Mouse (Mus musculus) thymus, postnatal 36 days (tissue): ENCODE results near the gene B4galt5.

Source experiments
- DNase-seq, 2 experiments: peaks; one replicate each; pipeline ENCODE4 v3.0.0; 2022; ENCODE audit warnings: mixed read lengths in 2 of 2

B4galt5 gene

DNA sequence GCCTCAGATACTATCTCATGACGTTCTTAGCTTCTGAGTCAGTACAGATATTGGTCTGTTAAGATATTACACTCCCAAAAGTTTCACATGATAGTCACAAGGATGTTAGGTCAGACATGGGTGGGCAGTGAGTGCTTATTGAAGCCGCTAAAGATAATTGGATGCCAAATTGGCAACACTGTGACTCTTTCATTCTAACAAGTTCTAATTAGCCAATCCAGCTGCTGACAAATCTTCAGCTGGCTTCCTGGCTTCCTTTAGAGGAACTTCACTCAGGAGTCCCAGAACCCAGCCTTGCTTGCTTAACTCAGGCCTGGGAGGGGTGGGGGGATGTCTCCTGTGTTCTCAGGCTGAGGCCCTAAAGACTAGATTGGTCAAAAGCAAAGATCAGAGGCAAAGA is 9.5 kb upstream of the B4galt5 start:
- DNase-seq, result no peak

DNA sequence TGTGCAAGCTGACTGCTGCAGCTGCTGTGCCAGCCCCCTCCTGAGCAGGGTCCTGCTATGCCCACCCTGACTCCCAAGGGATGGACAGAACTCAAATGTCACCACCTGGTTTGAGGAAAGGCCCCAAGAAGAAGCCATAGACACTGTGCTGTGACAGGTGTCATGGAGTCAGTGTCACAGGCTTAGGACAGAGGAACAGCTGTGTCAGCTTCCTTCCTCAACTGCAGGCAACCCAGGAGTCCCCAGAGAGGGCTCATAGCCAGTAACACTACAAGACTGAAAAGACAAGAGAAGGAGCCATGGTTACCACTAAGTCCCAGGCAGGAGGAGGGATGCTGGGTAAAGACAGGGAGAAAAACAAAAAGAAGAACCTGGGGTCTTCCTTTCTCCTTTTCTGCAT is 7.9 kb upstream of the B4galt5 start:
- no peak for DNase-seq

DNA sequence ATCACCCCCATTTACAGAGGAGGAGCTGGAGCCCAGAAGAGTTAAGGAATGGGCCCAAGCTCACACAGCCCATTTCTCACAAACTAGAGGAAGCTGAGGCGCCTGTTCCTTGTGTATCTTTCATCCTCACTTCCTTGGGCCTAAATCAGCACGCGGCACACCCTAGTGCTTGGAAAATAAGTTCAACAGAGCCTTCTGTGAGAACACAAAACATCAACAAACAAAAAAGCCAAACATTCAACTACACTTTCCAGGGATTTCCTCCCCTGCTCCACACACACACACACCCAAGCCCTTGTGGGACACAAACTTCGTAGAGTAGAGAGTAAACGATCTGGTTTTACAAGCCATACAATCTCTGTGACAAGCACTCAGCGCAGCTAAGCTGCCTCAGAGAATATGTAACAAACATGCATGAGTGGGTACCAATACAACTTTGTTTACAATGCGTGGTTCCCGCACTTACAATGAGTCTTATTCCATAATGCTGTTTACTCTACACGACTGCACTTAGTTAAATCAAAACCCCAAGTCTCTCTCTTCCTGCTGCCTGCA is 5.7 kb upstream of the B4galt5 start:
- no peak for DNase-seq

DNA sequence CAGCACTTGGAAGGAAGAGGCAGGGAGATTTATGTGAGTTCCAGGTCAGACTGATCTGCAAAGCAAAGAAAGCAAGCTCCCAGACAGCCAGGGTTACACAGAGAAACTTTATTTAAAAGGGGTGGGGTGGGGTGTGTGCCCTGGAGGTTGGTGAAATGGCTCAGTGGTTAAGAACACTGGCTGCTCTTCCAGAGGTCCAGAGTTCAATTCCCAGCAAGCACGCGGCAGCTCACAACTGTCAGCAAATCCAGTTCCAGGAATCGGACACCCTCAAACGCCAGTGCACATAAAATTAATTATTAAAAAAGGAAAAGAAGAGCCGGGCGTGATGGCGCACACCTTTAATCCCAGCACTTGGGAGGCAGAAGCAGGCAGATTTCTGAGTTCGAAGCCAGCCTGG is 5.1 kb upstream of the B4galt5 start:
- DNase-seq, result no peak

- no peak for DNase-seq
Observed at GRCm38 (mm10) chr2:167352496-167352895, 3.5 kb upstream of the B4galt5 start.

GRCm38 (mm10) chr2:167351371-167351951 is 2.5 kb upstream of the B4galt5 start:
- no peak for DNase-seq

GRCm38 (mm10) chr2:167350126-167350650 is 1.2 kb upstream of the B4galt5 start:
- no peak for DNase-seq

DNA sequence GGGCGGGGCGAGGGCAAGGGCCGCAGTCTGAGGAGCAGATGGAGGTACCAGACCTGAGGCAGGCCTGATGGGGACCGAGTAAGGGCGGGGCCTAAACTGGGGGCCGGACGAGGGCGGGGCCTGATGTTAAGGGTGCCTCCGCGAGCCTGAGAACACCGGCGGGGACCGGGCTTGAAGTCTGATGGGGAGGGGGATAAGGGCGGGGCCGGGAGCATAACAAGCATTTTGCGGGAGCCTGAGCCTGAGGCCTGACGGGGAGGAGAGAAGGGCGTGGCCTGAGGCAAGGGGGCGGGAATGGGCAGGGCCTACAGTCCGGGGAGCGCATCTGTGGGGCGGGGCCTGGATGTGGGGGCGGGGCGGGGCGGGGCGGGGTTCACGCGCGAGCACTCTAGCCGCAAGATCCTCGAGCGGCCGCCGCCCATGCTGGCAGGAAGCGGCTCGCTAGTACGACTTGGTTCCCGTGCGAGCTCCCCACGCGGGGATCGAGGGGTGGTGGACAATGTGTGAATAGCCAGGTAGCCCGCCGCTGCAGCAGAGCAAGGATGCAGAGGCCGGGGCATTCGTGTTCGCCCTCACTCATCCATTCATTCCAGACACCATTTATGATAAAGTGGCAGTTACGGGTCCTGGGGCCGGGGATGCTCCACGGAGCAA is 427 bp upstream of the B4galt5 start:
- peak; percentile 95 to 96 for DNase-seq

DNA sequence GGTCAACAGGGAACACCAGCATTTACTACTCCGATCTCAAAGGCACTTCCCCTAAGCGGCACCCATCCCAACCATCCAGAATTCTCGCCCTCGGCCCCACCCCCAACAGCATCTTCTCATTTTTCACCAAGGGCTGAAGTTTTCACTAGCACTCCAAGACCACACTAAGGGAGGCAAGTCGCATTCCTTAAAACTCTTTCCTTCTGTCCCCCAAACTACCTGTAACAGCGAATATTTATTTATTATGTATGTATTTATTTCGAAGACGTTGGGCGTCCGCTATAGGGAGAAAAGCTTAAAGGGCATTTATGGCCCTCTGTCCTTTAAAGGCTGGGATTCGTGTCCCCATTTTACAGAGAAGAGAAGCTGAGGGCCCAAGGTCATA is 1.0 kb downstream of the B4galt5 start:
- DNase-seq, result no peak

DNA sequence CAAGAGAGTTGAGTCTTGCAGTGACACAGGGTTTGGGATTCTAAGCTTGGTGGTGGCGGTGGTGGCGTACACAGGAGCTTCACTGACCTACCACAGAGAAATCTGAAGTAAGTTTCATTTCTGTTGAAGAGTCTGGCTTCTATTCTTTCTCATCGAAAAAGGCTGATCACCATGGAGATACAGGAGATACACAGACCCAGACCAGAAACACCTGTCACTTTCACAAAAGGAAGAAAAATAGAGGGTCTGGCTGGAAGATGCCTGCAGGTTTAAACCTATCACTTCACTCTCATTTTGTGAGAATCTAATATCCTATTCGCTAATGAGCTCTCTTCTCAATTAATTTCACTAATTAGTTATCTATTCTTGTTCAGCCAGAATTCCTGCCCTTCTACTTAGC is 1.6 kb downstream of the B4galt5 start:
- no peak for DNase-seq

- DNase-seq, result no peak
Observed at GRCm38 (mm10) chr2:167345508-167346164, 3.3 kb downstream of the B4galt5 start.

DNA sequence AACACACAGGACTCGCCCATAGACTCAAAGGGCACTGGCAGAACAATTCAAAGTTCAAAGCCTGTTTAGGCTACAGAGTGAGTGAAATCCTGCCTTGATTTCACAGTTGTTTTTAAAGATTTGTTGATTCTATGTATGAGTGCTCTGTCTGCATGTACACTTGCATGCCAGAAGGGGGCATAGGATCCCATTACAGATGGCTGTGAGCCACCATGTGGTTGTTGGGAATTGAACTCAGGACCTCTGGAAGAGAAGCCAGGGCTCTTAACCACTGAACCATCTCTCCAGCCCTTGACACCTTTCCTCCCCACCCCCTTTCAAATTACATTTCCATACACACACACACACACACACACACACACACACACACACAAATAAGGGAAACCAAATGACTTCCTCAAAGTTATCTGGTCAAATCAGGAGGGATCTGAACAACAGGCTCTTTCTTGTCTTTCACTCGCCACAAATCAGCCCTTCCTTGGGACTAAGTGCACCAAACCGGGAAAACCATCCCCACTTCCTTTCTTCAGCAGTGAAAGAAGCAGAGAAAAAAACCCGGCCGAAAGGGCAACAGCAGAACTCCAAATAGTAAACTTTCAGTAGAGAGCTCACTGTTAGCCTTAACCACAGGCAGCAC is 4.0 kb downstream of the B4galt5 start:
- no peak for DNase-seq

DNA sequence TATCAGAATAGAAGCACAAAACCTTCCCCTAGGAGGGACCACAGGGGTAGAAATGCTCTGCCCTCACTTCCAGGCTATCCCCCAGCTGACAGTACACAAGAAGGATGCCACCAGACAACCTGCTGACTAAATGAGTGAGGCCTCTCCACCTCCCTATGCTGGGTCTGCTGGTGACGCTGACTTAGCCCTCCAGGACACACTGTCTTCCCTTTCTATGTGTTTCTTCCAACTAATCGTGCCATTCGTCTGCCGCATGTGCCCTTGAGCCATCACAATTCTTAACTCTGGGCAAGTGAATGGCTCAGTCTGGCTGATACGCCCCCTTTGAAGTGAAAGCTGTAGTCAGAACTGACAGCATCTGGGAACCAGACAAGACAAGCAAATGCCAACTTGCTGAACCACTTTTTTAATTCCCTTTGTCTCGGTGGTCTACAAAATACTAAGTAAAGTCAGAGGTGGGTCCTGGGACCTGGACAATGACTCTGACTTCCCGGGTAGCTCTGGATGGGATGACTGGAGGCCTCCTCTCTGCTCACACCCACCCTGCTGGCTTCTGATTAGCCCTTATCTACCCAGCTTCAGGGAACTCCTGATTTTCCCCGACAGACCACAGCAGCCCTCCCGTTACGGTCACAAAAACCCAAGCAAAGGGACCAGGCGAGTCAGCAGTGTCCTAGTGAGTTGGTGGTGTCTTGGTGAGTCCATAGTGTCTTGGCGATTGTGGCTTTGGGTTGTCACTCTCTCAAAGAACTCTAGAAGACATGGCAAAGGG is 5.4 kb downstream of the B4galt5 start:
- DNase-seq, result no peak

GRCm38 (mm10) chr2:167342876-167343275 is 6.1 kb downstream of the B4galt5 start:
- DNase-seq, result no peak

DNA sequence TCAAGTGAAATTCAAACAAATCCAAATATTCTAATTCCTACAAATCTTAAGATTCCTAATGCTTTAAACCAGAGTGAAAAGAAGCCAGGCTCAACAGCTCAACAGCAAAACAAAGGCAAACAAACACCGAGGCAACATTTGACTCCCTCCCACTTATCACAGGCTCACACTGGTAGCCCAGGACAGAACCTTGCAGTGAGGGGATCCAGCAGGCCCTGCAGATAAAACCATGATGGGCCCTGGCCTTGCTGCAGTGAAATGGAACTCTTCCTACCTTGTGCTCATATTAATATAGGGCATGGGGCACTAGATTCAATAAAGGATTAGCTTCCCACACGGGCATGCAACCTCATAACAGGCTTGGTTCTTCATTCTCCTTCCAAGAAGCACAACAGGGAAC is 11.4 kb downstream of the B4galt5 start:
- DNase-seq, result no peak

DNA sequence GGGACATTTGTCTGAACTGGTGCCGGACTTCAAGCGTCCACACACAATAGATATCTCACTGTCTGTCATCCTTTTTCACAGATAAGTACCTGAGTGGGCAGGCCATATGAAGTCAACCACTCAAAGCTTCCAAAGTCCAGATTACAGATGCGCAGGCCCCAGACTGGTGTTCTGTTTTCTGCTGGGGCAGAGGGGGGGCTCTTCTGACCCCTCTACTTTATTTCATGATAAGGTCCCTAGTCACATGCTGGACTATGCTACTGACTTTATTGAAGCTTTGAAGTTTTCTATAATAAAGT is 11.8 kb downstream of the B4galt5 start:
- DNase-seq, result no peak

DNA sequence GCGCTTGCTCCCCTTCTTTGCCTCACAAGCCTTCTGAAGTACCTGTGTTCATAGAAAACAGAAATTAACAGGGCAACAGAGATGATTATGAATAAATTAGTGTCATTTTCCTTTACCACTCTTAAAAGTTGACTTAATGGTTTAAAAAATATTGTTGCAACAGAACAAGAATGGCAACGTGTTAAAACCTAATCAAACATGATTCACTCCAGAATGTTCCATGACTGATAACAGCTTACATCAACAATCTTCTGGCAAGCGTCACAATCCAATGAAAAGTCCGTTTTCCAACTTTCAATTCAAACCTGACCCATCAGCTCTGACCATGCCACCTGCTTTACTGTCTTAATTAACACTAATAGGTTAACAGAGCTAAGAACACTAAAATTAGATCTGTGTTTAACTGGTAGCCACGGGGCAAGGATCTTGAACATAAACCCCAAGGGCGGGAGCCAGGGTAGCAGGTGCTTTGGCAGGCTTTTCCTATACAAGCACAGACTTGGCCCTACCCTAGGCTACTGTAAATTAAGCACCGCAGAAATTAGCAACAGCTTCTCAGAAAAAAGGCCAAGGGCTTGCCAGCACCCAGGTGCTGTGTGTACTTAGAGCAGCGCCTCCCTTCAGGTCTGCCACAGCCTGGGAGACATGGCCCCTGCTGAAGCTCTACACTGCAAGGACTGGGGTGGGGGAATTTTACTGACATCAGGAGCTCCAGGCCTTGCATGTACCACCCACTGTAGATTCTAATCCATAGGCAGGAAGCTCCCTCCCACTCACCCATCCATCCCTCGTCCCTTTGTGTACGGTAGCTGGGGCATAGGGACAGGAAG is 12.4 kb downstream of the B4galt5 start:
- DNase-seq, result no peak

DNA sequence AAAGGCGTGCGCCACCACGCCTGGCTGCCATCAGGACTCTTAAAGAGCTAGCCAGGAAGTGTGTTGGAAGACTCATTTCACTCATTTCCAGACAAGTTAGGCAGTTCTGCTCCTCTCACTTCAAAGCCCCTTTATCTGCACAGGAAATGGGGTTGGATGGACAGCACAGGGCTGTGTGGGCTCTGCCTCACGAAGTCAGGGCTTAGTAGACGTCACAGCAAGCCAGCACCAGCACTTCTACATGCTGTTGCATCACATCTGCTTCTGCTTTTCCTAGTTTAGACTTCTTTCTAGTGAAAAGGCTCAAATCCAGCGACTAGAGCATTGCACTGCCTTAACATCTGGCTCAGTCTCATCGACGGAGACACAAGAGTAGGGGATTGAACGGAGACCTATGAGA is 13.9 kb downstream of the B4galt5 start:
- no peak for DNase-seq

GRCm38 (mm10) chr2:167334312-167334711 is 14.7 kb downstream of the B4galt5 start:
- no peak for DNase-seq

DNA sequence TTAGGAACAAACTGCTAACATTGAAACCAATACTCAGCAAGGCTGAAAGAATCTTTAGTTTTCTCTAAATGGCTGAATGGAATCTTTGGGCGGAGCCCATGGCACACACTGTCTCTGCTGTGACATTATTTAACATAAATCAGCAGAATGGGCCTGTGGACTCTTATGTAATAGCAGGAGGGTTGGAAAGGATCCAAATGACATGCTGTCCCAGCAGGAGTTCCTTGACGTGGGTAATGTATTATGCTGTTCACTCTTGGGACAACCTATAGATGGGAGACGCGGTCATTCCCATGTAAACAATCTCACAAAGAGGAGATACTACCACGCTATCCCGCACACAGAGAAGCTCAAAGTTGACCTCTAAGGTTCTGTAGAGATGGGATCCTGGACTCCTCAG is 15.5 kb downstream of the B4galt5 start:
- no peak for DNase-seq

DNA sequence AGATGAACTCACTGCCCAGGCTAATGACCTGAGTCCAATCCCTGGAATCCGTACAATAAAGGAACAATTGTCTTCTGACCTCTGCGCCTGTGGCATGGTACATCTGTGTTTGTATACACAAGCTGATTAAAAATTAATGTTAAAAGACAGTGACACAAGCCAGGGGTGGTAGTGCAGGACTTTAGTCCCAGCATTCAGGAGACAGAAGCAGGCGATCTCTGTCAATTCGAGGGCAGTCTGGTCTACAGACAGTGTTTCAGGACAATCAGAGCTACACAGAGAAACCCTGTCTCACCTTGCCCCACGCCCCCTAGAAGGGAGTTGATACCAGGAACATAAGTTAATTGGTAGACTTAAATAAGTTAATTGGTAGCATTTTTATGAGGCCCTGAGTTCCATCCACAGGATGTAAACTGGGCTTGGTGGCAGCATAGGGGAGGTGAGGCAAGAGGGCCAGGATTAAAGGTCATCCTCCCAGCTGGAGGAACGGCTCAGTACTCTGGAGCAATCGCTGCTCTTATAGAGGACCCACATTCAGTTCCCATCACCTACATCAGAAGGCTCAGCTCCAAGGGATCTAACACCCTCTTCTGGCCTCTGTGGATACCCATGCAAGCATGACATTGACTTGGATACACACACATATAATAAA is 16.5 kb downstream of the B4galt5 start:
- DNase-seq, result no peak
